Mouse (Mus musculus) adipose tissue, adult 10 weeks (tissue): Measurements from ENCODE around the gene Saxo1. TPM values are rescaled to one million over a fixed set of nuclear protein-coding genes. Genes with fewer than 3 reads are reported as not detected.

Source experiments
- polyA plus RNA-seq: library from polyadenylated mRNA; stranded (reverse); fragments of 350-450 nt; fragmentation: Illumina TruSeq; extraction: RNeasy Lipid Tissue Mini Kit (QIAGEN cat#74804); gene quantifications from one replicate; pipeline ENCODE4 v1.2.3, GENCODE M21; 2014; ENCODE audit warnings: low read depth, low replicate concordance

Gene Saxo1
- 2.0 TPM for polyA plus RNA-seq

GRCm38 (mm10) chr4:86558228-86558627, at the start of gene Saxo1:
TSS of gene Saxo1 (minus strand) at chr4:86558328.

GRCm38 (mm10) chr4:86575283-86575983, 17.3 kb upstream of the Saxo1 start, which contains the start of gene Rraga:
TSS of gene Rraga (plus strand) at chr4:86575668.

Other genes with a start within 250 kb of the Saxo1 start
- gene Rraga, start 17.3 kb upstream of the Saxo1 start, polyA plus RNA-seq = 61.6 TPM
- 3.4 TPM for gene Haus6, start 53.7 kb upstream of the Saxo1 start, polyA plus RNA-seq
- gene Plin2, start 111.7 kb upstream of the Saxo1 start, polyA plus RNA-seq = 108 TPM
- gene Dennd4c, start 190.2 kb upstream of the Saxo1 start, polyA plus RNA-seq = 12.3 TPM